ENCODE assay signal across 18 mouse cellular contexts in the genomic region with DNA sequence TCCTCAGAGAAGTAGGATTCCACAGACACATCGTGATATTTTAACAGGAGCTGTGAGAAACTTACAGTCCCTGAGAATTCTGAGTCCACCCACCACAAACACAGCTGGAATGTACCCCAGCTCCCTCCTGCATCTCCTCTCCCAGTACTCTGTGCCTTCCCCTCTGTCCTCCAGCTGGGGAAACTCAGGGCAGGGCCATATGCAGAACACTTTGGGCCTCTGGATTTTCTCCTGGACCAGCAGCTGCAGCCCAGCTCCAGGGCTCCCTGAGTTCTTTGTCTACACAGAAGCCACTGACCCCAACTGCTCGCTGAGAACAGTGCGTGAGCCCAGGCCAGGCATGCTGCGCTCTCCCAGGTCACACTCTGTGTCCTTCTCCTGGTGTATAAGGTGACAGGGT.
A peak's percentile ranks its signal among the peaks of the same experiment; 100 is the strongest.
DNase-seq lines count a peak whose midpoint lies in the region; ATAC-seq and TF ChIP-seq lines count a peak whose summit lies in the region.
"Had no signal": no experiment of that assay in that cellular context is flagged by ENCODE, and none has a peak within 500 bp of the region (broad histone marks: within the 10 kb centered on the region; RNA-seq: fewer than 3 reads in every experiment).

No protein-coding gene starts in this region.

- no peaks in the 10 kb centered on the region for H3K36me3 ChIP-seq in hindbrain, embryonic 10.5 days
- no peaks in the 10 kb centered on the region; the same call in none of the 2 replicates for H3K36me3 ChIP-seq in hindbrain, embryonic 14.5 days (replicated peaks; ENCODE audit: control insufficient read depth, insufficient read depth)
- no peaks in the 10 kb centered on the region for H3K36me3 ChIP-seq in limb, embryonic 13.5 days
- H3K36me3 ChIP-seq in limb, embryonic 10.5 days: no peaks in the 10 kb centered on the region
- H3K36me3 ChIP-seq: embryonic facial prominence, embryonic 13.5 days; forebrain, embryonic 12.5 days; heart, embryonic 13.5 days had no signal

- 80% methylated on average over 4 of the region's 4 CpGs for WGBS in hindbrain, embryonic 10.5 days
- 75% methylated on average over 4 of the region's 4 CpGs for WGBS in hindbrain, embryonic 14.5 days
- WGBS in limb, embryonic 13.5 days: 80% methylated on average over 4 of the region's 4 CpGs
- WGBS in limb, embryonic 10.5 days: 79% methylated on average over 4 of the region's 4 CpGs

- no peak overlapping the region for H3K4me2 ChIP-seq in hindbrain, embryonic 14.5 days (replicated peaks)
- H3K4me2 ChIP-seq in limb, embryonic 13.5 days (replicated peaks): no peak overlapping the region
- H3K4me2 ChIP-seq: embryonic facial prominence, embryonic 13.5 days; forebrain, embryonic 12.5 days; heart, embryonic 13.5 days; hindbrain, embryonic 13.5 days had no signal

- H3K27me3 ChIP-seq in hindbrain, embryonic 10.5 days (ENCODE audit: insufficient read depth, poor library complexity, severe bottlenecking): no peaks in the 10 kb centered on the region
- H3K27me3 ChIP-seq in hindbrain, embryonic 14.5 days (ENCODE audit: control insufficient read depth, insufficient read depth, low read length): no peaks in the 10 kb centered on the region
- no peaks in the 10 kb centered on the region for H3K27me3 ChIP-seq in limb, embryonic 13.5 days
- H3K27me3 ChIP-seq in limb, embryonic 10.5 days (ENCODE audit: low read depth, poor library complexity, severe bottlenecking): no peaks in the 10 kb centered on the region
- H3K27me3 ChIP-seq: embryonic facial prominence, embryonic 13.5 days; forebrain, embryonic 12.5 days; heart, embryonic 13.5 days; hindbrain, embryonic 13.5 days had no signal

- intact Hi-C loops in gastrocnemius, adult 2 months (cut with DNase I): no loop called here
- intact Hi-C loops in left cerebral cortex, postnatal 25 days (cut with DNase I): no loop called here

- H3K4me1 ChIP-seq in hindbrain, embryonic 10.5 days (replicated peaks): peaks cover 27% of the 10 kb centered on the region
- no peaks in the 10 kb centered on the region for H3K4me1 ChIP-seq in hindbrain, embryonic 14.5 days (replicated peaks; ENCODE audit: control insufficient read depth, insufficient read depth, low read length)
- H3K4me1 ChIP-seq in limb, embryonic 13.5 days: peaks cover 21% of the 10 kb centered on the region
- H3K4me1 ChIP-seq in limb, embryonic 10.5 days: peaks cover 8% of the 10 kb centered on the region
- H3K4me1 ChIP-seq: forebrain, embryonic 12.5 days; hindbrain, embryonic 13.5 days had no signal

- no peak for TF ChIP-seq CTCF in gastrocnemius, adult 2 months (IDR thresholded peaks at IDR 0.05)

- DNase-seq in gastrocnemius, adult 2 months: no peak
- no peak for DNase-seq in gastrocnemius, postnatal 25 days
- no peak for DNase-seq in hindbrain, embryonic 10.5 days (ENCODE audit: low spot score)
- no peak for DNase-seq in hindbrain, embryonic 14.5 days (ENCODE audit: low spot score)
- no peak for DNase-seq in limb, embryonic 10.5 days (ENCODE audit: low spot score)
- DNase-seq in left cerebral cortex, postnatal 25 days (ENCODE audit: low spot score in 2 of 2): no peak
- DNase-seq: adrenal gland, postnatal 25 days; cerebellum, adult 18-20 months; cerebellum, adult 9-11 months; cerebellum, postnatal 36 days; gastrocnemius, postnatal 14 days; heart, postnatal 4 days had no signal

- ATAC-seq in hindbrain, embryonic 14.5 days (ENCODE audit: low FRiP score): no peak
- ATAC-seq in limb, embryonic 13.5 days (ENCODE audit: low FRiP score, low read depth): no peak
- ATAC-seq: forebrain, embryonic 16.5 days had no signal

- H3K9me3 ChIP-seq in hindbrain, embryonic 10.5 days: no peaks in the 10 kb centered on the region
- no peaks in the 10 kb centered on the region for H3K9me3 ChIP-seq in hindbrain, embryonic 14.5 days (ENCODE audit: control insufficient read depth, low read length)
- H3K9me3 ChIP-seq in limb, embryonic 13.5 days: no peaks in the 10 kb centered on the region
- H3K9me3 ChIP-seq in limb, embryonic 10.5 days (replicated peaks): no peaks in the 10 kb centered on the region
- H3K9me3 ChIP-seq: embryonic facial prominence, embryonic 13.5 days; forebrain, embryonic 12.5 days; heart, embryonic 13.5 days; hindbrain, embryonic 13.5 days had no signal

- H3K9ac ChIP-seq in hindbrain, embryonic 14.5 days: no peak overlapping the region
- 0 out of 2 replicates have a peak overlapping the region, but pooled peaks have one; percentile 8 for H3K9ac ChIP-seq in limb, embryonic 13.5 days
- H3K9ac ChIP-seq: embryonic facial prominence, embryonic 13.5 days; forebrain, embryonic 12.5 days; heart, embryonic 13.5 days; hindbrain, embryonic 13.5 days had no signal

- H3K27ac ChIP-seq in gastrocnemius, adult 2 months: peak overlapping the region; percentile 83
- H3K27ac ChIP-seq in hindbrain, embryonic 10.5 days: peak overlapping the region; percentile 18; the same call in 1 of the 2 replicates
- H3K27ac ChIP-seq in hindbrain, embryonic 14.5 days: no peak overlapping the region
- H3K27ac ChIP-seq in limb, embryonic 13.5 days: no peak overlapping the region
- H3K27ac ChIP-seq in limb, embryonic 10.5 days: no peak overlapping the region
- H3K27ac ChIP-seq: embryonic facial prominence, embryonic 13.5 days; forebrain, embryonic 12.5 days; heart, embryonic 13.5 days; hindbrain, embryonic 13.5 days had no signal

- H3K4me3 ChIP-seq in gastrocnemius, adult 2 months: no peak overlapping the region
- no peak overlapping the region for H3K4me3 ChIP-seq in hindbrain, embryonic 10.5 days
- no peak overlapping the region for H3K4me3 ChIP-seq in hindbrain, embryonic 14.5 days (replicated peaks; ENCODE audit: low read length)
- H3K4me3 ChIP-seq in limb, embryonic 13.5 days: no peak overlapping the region
- no peak overlapping the region for H3K4me3 ChIP-seq in limb, embryonic 10.5 days
- H3K4me3 ChIP-seq: embryonic facial prominence, embryonic 13.5 days; forebrain, embryonic 12.5 days; heart, embryonic 13.5 days; hindbrain, embryonic 13.5 days had no signal

Comparison
In these comparisons a context has a peak if more than half of its experiments do, and no peak if none do; other contexts are left out.
1. H3K27ac ChIP-seq: peak in gastrocnemius, adult 2 months (single experiment) and hindbrain, embryonic 10.5 days (single experiment); none in hindbrain, embryonic 14.5 days (single experiment), limb, embryonic 13.5 days (single experiment) and limb, embryonic 10.5 days (single experiment).